Mouse (Mus musculus) limb, embryonic 13.5 days (tissue): Measurements from ENCODE around the gene Fars2. TPM values are rescaled to one million over a fixed set of nuclear protein-coding genes. Genes with fewer than 3 reads are reported as not detected.

ENCODE experiments used
- ATAC-seq: fragments of 200-750 bp; cut with Nextera tagmentation; 2 replicates; pipeline ENCODE4 v1.8.0; 2017; ENCODE audit warnings: low read depth, moderate number of reproducible peaks, moderate TSS enrichment; ENCODE audit not compliant: low FRiP score
- H3K27ac ChIP-seq: fragments of 300-500 bp; sonication (generic); 2 replicates; pipeline ENCODE4 v1.5.1; 2015; ENCODE audit warnings: inconsistent platforms, mild to moderate bottlenecking, moderate library complexity
- H3K27me3 ChIP-seq: fragments of 300-500 bp; sonication (generic); 2 replicates; pipeline ENCODE4 v1.6.1; 2015; ENCODE audit warnings: mild to moderate bottlenecking, inconsistent platforms
- H3K36me3 ChIP-seq: fragments of 300-500 bp; sonication (generic); 2 replicates; pipeline ENCODE4 v1.6.1; 2015; ENCODE audit warnings: inconsistent platforms, mild to moderate bottlenecking, moderate library complexity
- H3K4me1 ChIP-seq: fragments of 300-500 bp; sonication (generic); 2 replicates; pipeline ENCODE4 v1.6.1; 2015; ENCODE audit warnings: inconsistent platforms
- H3K4me2 ChIP-seq: fragments of 300-500 bp; sonication (generic); replicated peaks from 2 replicates; pipeline ENCODE4 v1.6.1; 2015; ENCODE audit warnings: inconsistent platforms, mild to moderate bottlenecking, moderate library complexity
- H3K4me3 ChIP-seq: fragments of 300-500 bp; sonication (generic); 2 replicates; pipeline ENCODE4 v1.5.1; 2015; ENCODE audit warnings: moderate library complexity, mild to moderate bottlenecking, inconsistent platforms
- H3K9ac ChIP-seq: fragments of 300-500 bp; sonication (generic); 2 replicates; pipeline ENCODE4 v1.6.1; 2015; ENCODE audit warnings: mild to moderate bottlenecking, inconsistent platforms
- H3K9me3 ChIP-seq: fragments of 300-500 bp; sonication (generic); 2 replicates; pipeline ENCODE4 v1.6.1; 2016; ENCODE audit warnings: inconsistent platforms
- WGBS: fragments of 180-500 bp; shearing (Covaris S2); methylation state at CpG from one replicate; pipeline ENCODE4 v1.1.7; 2015; 5-methylcytosine and 5-hydroxymethylcytosine counted together
- polyA plus RNA-seq: library from polyadenylated mRNA; unstranded; fragments of >200 nt; fragmentation: Nextera tagmentation; extraction: Ambion mirVana; gene quantifications from 2 replicates; pipeline ENCODE4 v1.2.1, GENCODE M21; 2015

Fars2 gene
- polyA plus RNA-seq, 1 experiment from 2014 or later: 35.1 TPM

DNA sequence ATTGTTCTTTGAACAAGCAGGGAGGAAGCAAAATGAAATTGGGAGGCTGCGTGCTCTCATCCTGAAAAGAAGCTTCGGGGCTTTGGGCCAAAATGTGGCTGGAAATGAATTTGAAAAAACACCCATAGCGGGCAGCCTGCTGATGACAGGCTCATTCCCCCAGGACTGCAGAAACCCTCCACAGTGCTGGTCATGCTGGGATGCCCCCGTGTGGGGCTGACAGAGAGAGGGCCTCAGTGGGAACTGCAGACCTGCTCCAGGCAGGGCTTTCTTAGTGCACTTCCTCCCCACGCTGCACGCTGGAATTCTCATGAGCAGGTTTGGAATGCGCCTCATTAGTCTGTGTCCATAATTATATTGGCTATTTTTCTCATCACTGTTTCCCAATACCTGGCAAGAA, 373.4 kb downstream of the Fars2 start:
- no peaks in the 10 kb centered on the region for H3K36me3 ChIP-seq
- no peak for ATAC-seq
- WGBS: 46% methylated on average over 7 of the region's 7 CpGs
- H3K27ac ChIP-seq: no peak overlapping the region
- H3K4me1 ChIP-seq: 0 out of 2 replicates have a peak, but pooled peaks cover 5% of the 10 kb centered on the region
- H3K27me3 ChIP-seq: no peaks in the 10 kb centered on the region
- no peak overlapping the region for H3K4me3 ChIP-seq
- H3K9ac ChIP-seq: peak overlapping the region; percentile 20; the same call in 1 of the 2 replicates
- H3K9me3 ChIP-seq: no peaks in the 10 kb centered on the region
- H3K4me2 ChIP-seq: no peak overlapping the region

DNA sequence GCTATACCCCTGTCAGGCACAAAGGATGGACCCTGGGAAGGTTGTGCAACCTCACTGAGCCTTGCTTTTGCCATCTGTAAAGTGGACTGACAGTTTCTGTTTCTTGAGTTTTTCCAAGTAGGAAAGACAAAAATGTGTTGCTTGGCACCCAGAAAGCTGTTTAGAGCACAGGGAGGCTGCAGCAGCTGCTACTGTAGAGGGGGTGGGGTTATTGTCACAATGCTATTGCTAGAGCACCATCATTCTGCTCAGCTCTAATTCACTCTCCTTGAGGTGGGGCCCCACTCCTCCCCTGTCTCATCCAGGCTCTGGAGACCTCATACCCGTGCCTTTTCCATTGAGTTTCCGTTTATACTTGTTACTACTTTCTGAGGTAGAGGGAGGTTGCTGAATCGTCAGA, 375.2 kb downstream of the Fars2 start:
- Histone ChIP-seq H3K27me3 (no peaks in the 10 kb centered on the region), H3K27ac (no peak overlapping the region), H3K9ac (no peak overlapping the region), H3K4me1 (0 out of 2 replicates have a peak, but pooled peaks cover 5% of the 10 kb centered on the region), H3K4me3 (no peak overlapping the region), H3K4me2 (no peak overlapping the region), H3K36me3 (no peaks in the 10 kb centered on the region), H3K9me3 (no peaks in the 10 kb centered on the region)
- no peak for ATAC-seq
- 78% methylated on average over 3 of the region's 3 CpGs for WGBS

DNA sequence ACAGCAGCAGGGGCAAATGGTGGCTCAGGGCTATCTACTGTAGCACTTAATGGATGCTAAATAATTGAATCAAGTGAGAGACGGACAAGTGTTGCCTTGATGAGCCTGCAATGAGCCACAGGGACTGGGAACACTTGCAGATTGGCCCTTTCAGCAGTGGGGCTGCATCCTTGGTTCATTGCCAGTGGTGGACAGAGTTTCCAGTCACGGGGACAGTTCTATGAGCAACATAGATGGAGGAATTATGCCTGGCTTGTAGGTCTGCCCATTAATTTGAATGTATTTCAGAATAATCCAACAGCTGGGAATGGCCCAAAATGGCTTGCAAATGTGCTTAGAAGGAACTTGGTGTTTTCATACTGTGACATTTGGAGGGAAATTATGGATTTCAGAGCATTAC, 376.1 kb downstream of the Fars2 start:
- H3K4me2 ChIP-seq: no peak overlapping the region
- 65% methylated on average over 2 of the region's 2 CpGs for WGBS

DNA sequence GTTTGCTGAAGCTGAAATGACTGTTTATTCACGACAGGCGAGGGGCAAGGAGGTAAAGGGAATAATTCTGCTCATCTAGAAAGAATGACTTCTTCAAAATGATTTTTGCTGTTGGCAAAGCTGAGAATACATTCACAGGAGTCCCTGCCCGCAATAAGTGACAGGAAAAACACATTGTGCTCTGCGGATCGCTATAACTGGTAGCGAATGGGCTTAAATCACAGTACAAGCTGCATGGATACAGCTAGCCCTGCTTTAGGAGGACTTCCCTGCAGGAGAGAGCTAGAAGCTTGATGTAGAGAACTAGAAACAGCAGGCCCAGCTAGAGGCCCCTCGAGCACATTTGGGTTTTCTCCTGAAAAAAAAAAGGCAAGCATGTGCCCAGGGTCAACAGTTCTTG, 376.6 kb downstream of the Fars2 start:
- Histone ChIP-seq H3K9ac (no peak overlapping the region), H3K36me3 (no peaks in the 10 kb centered on the region), H3K9me3 (no peaks in the 10 kb centered on the region), H3K4me1 (0 out of 2 replicates have a peak, but pooled peaks cover 5% of the 10 kb centered on the region), H3K4me3 (no peak overlapping the region), H3K27ac (no peak overlapping the region), H3K27me3 (no peaks in the 10 kb centered on the region), H3K4me2 (no peak overlapping the region)
- ATAC-seq: no peak
- 79% methylated on average over 7 of the region's 7 CpGs for WGBS

More for the DNA sequence above, 376.1 kb downstream of the Fars2 start:
- H3K27ac ChIP-seq: no peak overlapping the region
- no peaks in the 10 kb centered on the region for H3K9me3 ChIP-seq
- no peak overlapping the region for H3K4me3 ChIP-seq
- H3K27me3 ChIP-seq: no peaks in the 10 kb centered on the region
- 0 out of 2 replicates have a peak, but pooled peaks cover 5% of the 10 kb centered on the region for H3K4me1 ChIP-seq
- no peaks in the 10 kb centered on the region for H3K36me3 ChIP-seq
- no peak overlapping the region for H3K9ac ChIP-seq
- no peak for ATAC-seq

DNA sequence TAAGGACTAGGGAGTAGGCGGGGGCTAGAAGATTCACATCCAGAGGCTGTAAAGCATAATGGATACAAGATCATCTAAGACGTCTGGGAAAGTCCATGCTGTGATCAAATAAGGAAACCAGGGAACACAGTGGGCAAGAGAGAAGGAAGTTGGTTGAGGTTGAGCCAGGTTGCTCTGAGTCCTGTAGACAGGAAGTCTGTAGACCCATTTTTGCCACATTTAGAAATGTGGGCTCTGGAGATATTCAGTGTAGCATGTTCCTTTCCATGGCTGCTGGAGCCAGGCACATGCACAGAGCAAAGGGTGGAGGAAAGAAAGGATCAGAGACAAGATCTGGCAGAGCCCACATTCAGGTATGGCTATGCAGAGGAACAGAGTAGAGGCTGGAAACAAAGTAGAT, 378.8 kb downstream of the Fars2 start:
- H3K4me1 ChIP-seq: no peaks in the 10 kb centered on the region
- H3K4me2 ChIP-seq: no peak overlapping the region
- H3K9me3 ChIP-seq: no peaks in the 10 kb centered on the region
- no peak for ATAC-seq
- no peak overlapping the region for H3K27ac ChIP-seq
- no peak overlapping the region for H3K9ac ChIP-seq
- no peaks in the 10 kb centered on the region for H3K36me3 ChIP-seq
- 83% methylated on average over 2 of the region's 2 CpGs for WGBS
- H3K27me3 ChIP-seq: no peaks in the 10 kb centered on the region
- no peak overlapping the region for H3K4me3 ChIP-seq

DNA sequence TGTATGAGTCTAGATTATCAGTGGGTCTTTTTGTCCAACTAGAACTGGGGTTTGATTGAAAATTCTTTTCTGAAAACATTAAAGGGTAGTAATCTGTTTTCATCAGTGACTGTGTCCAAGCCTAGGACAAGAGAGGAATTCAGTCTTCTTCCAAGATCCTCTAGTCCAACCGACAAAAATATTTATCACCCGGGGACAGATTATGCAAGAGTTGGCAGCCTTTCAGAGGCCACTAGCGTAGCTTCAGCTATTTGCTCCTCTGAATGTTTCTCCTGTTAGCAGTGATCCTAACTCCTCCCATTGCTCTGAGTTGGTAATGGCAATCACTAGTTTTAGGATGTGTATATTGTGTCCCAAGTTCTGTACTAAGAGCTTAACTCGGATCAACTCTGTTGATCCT, 380.1 kb downstream of the Fars2 start:
- no peaks in the 10 kb centered on the region for H3K4me1 ChIP-seq
- H3K27me3 ChIP-seq: no peaks in the 10 kb centered on the region
- no peak overlapping the region for H3K4me2 ChIP-seq
- H3K27ac ChIP-seq: no peak overlapping the region
- H3K9me3 ChIP-seq: no peaks in the 10 kb centered on the region
- no peak for ATAC-seq
- H3K9ac ChIP-seq: no peak overlapping the region
- WGBS: 75% methylated on average over 4 of the region's 4 CpGs
- no peak overlapping the region for H3K4me3 ChIP-seq
- no peaks in the 10 kb centered on the region for H3K36me3 ChIP-seq

DNA sequence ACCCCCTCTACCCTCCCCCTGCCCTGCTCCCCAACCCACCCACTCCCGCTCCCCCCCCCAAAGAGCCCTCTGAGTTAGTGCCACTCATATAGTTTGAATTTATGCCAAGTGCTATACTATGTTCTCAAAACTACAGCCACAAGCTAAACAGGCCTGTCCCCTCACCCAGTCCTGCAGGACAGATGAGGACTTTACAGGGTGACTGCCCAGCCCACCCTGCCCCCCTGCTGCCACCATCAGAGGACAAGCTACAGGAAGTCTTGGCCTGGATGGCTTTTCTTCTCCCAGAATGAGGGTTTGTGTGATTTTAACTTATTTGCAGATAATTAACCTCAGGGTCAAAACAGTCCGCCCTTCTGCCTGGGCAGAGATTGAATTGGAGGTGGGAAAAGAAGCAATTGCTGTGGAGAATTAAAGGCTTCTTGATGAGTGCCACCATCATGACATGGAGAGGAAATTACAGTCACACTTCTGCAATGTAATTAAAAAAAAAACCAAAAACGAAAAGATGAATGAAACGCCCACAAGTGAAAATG, 383.2 kb downstream of the Fars2 start:
- no peak for ATAC-seq
- WGBS: 43% methylated on average over 4 of the region's 4 CpGs
- Histone ChIP-seq H3K4me1 (no peaks in the 10 kb centered on the region), H3K4me2 (no peak overlapping the region), H3K9ac (no peak overlapping the region), H3K36me3 (no peaks in the 10 kb centered on the region), H3K27ac (no peak overlapping the region), H3K4me3 (no peak overlapping the region), H3K27me3 (no peaks in the 10 kb centered on the region), H3K9me3 (no peaks in the 10 kb centered on the region)

DNA sequence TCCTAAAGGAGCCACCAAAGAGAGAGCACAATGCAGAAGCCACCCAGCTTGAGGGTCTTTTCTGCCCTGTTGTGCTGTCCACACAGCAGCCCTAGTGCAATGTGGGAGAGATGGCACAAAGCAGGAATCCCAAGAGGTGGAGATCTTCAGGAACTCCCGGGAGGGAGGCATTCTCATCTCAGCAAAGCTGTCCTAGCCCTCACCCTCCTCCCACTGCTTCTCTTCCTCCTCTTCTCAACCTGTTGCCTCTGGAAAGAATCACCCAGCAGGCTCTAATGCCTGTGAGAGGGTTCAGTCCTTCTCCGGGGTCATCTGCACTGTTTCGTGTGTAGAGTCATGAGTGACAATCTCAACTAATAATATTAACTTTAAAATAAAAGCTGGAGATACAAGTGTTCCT, 386.3 kb downstream of the Fars2 start:
- no peak overlapping the region for H3K27ac ChIP-seq
- WGBS: 86% methylated on average over 3 of the region's 3 CpGs
- no peaks in the 10 kb centered on the region for H3K36me3 ChIP-seq
- no peak for ATAC-seq
- H3K9ac ChIP-seq: no peak overlapping the region
- H3K4me1 ChIP-seq: no peaks in the 10 kb centered on the region
- no peaks in the 10 kb centered on the region for H3K27me3 ChIP-seq
- H3K4me2 ChIP-seq: no peak overlapping the region
- no peaks in the 10 kb centered on the region for H3K9me3 ChIP-seq
- H3K4me3 ChIP-seq: no peak overlapping the region

DNA sequence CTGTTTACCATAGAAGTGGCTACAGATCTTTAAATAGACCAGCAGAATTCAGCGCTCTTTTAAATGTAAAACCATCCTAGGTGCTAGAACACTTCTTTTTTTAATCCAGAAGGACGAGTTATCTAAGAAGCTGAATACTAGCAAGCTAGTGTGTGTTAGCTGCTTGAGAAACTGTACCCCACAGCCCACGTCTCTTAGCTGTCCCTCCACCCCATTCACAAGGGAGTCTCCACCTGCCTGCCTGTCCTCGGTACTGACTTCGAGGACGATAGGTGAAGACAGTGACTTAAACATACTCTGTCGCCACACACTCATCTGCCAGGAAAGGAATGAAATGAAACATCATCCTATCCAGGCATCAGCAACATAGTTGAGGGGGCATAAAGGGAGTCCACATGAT, 386.8 kb downstream of the Fars2 start:
- Histone ChIP-seq H3K36me3 (no peaks in the 10 kb centered on the region), H3K4me1 (no peaks in the 10 kb centered on the region), H3K27me3 (no peaks in the 10 kb centered on the region), H3K9ac (no peak overlapping the region), H3K9me3 (no peaks in the 10 kb centered on the region), H3K27ac (no peak overlapping the region), H3K4me3 (no peak overlapping the region), H3K4me2 (no peak overlapping the region)
- WGBS: 86% methylated on average over 7 of the region's 7 CpGs
- ATAC-seq: no peak

DNA sequence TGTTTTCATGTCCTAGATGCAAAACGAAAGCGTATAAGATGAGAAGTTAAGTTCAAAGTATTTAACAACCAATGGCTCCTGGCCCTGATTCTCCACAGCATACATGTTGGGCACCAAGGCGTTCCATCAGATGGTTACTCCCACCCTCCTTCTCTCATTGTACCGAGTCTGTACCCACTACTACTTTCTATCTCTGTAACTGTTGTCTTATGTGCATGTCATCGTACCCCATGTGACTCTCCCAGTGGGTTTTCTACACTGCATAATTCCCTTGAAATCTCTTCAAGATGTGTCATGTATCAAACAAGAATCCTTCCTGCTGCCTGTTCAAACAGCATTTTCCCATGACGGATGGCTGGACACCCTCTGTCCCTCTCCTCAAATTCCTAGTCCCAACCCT, 388.5 kb downstream of the Fars2 start:
- Histone ChIP-seq H3K4me3 (no peak overlapping the region), H3K4me2 (no peak overlapping the region), H3K27ac (no peak overlapping the region), H3K9ac (no peak overlapping the region), H3K27me3 (no peaks in the 10 kb centered on the region), H3K4me1 (no peaks in the 10 kb centered on the region), H3K36me3 (no peaks in the 10 kb centered on the region), H3K9me3 (no peaks in the 10 kb centered on the region)
- no peak for ATAC-seq
- 92% methylated on average over 6 of the region's 6 CpGs for WGBS

DNA sequence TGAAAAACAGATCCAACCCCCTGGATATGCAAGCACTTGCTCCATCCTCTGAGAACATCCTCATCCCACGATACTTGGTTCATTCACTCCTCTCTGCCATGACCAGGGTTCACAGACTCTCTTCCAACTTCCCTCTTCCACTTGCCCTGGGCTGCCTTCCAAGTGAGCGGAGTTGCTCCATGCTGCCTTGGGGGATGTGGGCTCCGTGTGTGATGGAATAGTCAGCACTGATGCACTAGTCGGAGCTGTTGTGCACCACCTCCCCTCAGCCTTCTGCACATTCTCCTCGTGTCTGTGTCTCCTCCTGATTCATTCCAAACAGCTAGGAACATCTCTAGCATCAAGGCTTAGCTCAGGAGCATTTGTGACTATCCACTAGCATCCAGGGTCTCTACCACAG, 389.1 kb downstream of the Fars2 start:
- Histone ChIP-seq H3K4me1 (no peaks in the 10 kb centered on the region), H3K9ac (no peak overlapping the region), H3K36me3 (no peaks in the 10 kb centered on the region), H3K4me2 (no peak overlapping the region), H3K9me3 (no peaks in the 10 kb centered on the region), H3K27ac (no peak overlapping the region), H3K27me3 (no peaks in the 10 kb centered on the region), H3K4me3 (no peak overlapping the region)
- WGBS: 81% methylated on average over 5 of the region's 5 CpGs
- ATAC-seq: no peak

DNA sequence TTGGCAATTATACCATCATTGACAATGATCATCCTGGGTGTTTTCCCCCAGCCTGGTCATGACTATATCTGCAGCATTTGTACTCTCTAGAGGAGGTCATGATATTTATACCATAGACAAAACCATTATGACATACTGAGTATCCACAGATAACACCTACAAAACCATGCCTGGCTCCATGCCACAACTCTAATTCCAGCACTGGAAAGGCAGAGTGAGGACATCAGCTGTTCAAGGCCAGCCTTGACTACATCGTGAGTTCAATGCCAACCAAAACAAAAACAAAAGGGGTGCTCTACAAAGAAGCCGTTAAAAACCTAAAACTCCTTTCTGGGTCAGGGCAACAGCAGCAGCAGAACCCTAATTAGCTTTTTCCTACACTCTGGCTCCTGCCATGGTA, 392.9 kb downstream of the Fars2 start:
- no peaks in the 10 kb centered on the region for H3K36me3 ChIP-seq
- no peaks in the 10 kb centered on the region for H3K27me3 ChIP-seq
- no peak overlapping the region for H3K4me3 ChIP-seq
- ATAC-seq: no peak
- no peak overlapping the region for H3K4me2 ChIP-seq
- H3K9me3 ChIP-seq: no peaks in the 10 kb centered on the region
- H3K9ac ChIP-seq: no peak overlapping the region
- H3K27ac ChIP-seq: no peak overlapping the region
- H3K4me1 ChIP-seq: peaks cover 3% of the 10 kb centered on the region; the same call in 1 of the 2 replicates
- 74% methylated on average over 2 of the region's 2 CpGs for WGBS

DNA sequence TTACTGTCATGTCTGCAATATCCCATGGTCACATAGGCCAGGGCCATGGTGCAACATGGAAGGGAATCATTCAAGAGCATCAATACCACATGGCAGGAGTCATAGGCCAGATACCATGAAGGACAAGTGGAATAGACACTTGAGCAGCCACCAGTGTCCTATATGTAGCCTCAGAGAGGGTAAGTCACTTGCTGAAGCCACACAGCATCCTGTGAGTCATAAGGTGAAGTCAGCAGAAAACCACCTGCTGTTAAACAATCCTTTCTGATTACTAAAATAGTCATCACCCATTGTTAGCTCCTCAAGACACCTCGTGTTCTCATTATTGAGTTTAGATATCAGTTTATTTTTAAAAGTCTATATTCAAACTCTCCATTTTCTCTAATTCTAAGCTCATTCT, 395.9 kb downstream of the Fars2 start:
- H3K27me3 ChIP-seq: no peaks in the 10 kb centered on the region
- no peaks in the 10 kb centered on the region for H3K36me3 ChIP-seq
- H3K4me3 ChIP-seq: no peak overlapping the region
- H3K9ac ChIP-seq: no peak overlapping the region
- H3K4me1 ChIP-seq: peaks cover 3% of the 10 kb centered on the region; the same call in 1 of the 2 replicates
- 80% methylated on average over 1 of the region's 1 CpGs for WGBS
- no peak overlapping the region for H3K4me2 ChIP-seq
- ATAC-seq: no peak
- H3K27ac ChIP-seq: no peak overlapping the region
- H3K9me3 ChIP-seq: no peaks in the 10 kb centered on the region
